Mouse (Mus musculus) embryonic facial prominence, embryonic 11.5 days (tissue): ENCODE measurements around the gene Adamts2. TPM values are rescaled to one million over a fixed set of nuclear protein-coding genes. Genes with fewer than 3 reads are reported as not detected.

Source experiments
- ATAC-seq: fragments of 200-750 bp; cut with Nextera tagmentation; replicated peaks from 2 replicates; pipeline ENCODE4 v1.8.0; 2017; ENCODE audit warnings: low read depth; ENCODE audit not compliant: insufficient number of reproducible peaks, low FRiP score, low TSS enrichment
- DNase-seq: peaks from one replicate; pipeline ENCODE4 v3.0.0-alpha.2; 2015; ENCODE audit warnings: low spot score
- H3K27ac ChIP-seq: fragments of 300-500 bp; sonication (generic); replicated peaks from 2 replicates; pipeline ENCODE4 v1.5.1; 2014; ENCODE audit warnings: mild to moderate bottlenecking, low read depth, low read length, control low read depth
- H3K27me3 ChIP-seq: fragments of 300-500 bp; sonication (generic); 2 replicates; pipeline ENCODE4 v1.6.1; 2014; ENCODE audit warnings: mild to moderate bottlenecking, low read length, moderate library complexity, mixed read lengths; ENCODE audit not compliant: control insufficient read depth, insufficient read depth
- H3K36me3 ChIP-seq: fragments of 300-500 bp; sonication (generic); replicated peaks from 2 replicates; pipeline ENCODE4 v1.6.1; 2014; ENCODE audit warnings: low read depth, mild to moderate bottlenecking, low read length, moderate library complexity, mixed read lengths; ENCODE audit not compliant: control insufficient read depth, insufficient read depth
- H3K4me1 ChIP-seq: fragments of 300-500 bp; sonication (generic); 2 replicates; pipeline ENCODE4 v1.6.1; 2014; ENCODE audit warnings: low read length, mixed read lengths; ENCODE audit not compliant: control insufficient read depth, insufficient read depth
- H3K4me2 ChIP-seq: fragments of 300-500 bp; sonication (generic); 2 replicates; pipeline ENCODE4 v1.6.1; 2014; ENCODE audit warnings: low read depth, mild to moderate bottlenecking, control low read depth, low read length, moderate library complexity
- H3K4me3 ChIP-seq: fragments of 300-500 bp; sonication (generic); 2 replicates; pipeline ENCODE4 v1.5.1; 2014; ENCODE audit warnings: low read depth, low read length, control low read depth
- H3K9ac ChIP-seq: fragments of 300-500 bp; sonication (generic); replicated peaks from 2 replicates; pipeline ENCODE4 v1.6.1; 2014; ENCODE audit warnings: mild to moderate bottlenecking, control low read depth, low read length
- H3K9me3 ChIP-seq: fragments of 300-500 bp; sonication (generic); replicated peaks from 2 replicates; pipeline ENCODE4 v1.6.1; 2016; ENCODE audit warnings: mild to moderate bottlenecking, low read length, inconsistent platforms, mixed read lengths; ENCODE audit not compliant: control insufficient read depth
- WGBS: fragments of 180-500 bp; shearing (Covaris S2); extraction: QIAGEN DNeasy Blood & Tissue Kit; methylation state at CpG from one replicate; pipeline ENCODE4 v1.1.7; 2014; 5-methylcytosine and 5-hydroxymethylcytosine counted together
- polyA plus RNA-seq: library from polyadenylated mRNA; unstranded; fragments of >200 nt; fragmentation: Nextera tagmentation; extraction: Ambion mirVana; gene quantifications from 2 replicates; pipeline ENCODE4 v1.2.1, GENCODE M21; 2014

Gene Adamts2
- polyA plus RNA-seq, 1 experiment from 2014 or later = 2.2 TPM

DNA sequence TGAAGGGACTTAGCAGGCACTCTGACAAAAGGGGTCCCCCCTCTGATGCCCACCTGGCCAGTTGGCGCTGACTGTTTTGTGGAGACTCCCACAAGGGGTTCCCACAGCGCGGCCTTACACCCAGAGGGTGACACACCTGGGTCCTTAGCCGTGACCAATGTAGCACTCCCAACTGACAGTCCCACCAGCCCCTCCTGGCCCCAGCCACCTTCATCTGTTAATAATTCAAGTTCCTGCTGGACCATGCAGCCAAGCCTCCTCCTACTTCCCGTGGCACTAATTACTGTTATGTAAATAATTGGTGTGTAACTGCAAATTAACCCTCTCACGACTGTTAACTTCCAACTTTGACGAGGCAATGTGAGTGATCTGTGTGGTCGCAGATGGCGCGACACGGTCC is 195.8 kb downstream of the Adamts2 start:
- ATAC-seq (no peak), DNase-seq (no peak)
- H3K9ac ChIP-seq = no peak overlapping the region
- no peaks in the 10 kb centered on the region for H3K27me3 ChIP-seq
- WGBS = 64% methylated on average over 11 of the region's 11 CpGs
- no peaks in the 10 kb centered on the region for H3K4me1 ChIP-seq
- H3K36me3 ChIP-seq = no peaks in the 10 kb centered on the region
- no peak overlapping the region for H3K27ac ChIP-seq
- H3K4me3 ChIP-seq = no peak overlapping the region
- H3K4me2 ChIP-seq = no peak overlapping the region
- H3K9me3 ChIP-seq = no peaks in the 10 kb centered on the region

DNA sequence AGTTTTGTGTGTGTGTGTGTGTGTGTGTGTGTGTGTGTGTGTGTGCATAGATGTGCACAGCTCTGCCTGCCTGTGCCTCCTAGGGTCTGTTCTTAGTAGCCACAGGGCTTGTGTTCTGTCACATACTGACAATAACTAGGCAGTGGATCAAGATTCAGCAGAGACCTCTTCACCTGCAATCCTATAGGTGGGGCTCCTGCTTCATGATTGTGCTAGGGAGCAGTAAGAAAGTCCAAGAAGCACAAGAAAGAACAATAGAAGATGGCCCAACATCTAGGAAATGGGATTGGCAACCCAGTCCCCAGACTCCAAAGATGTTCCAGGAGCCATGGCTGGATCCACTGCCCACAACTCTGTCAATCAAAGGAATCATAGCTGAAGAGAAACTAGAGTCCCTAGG is 197.0 kb downstream of the Adamts2 start:
- Histone ChIP-seq H3K9ac (no peak overlapping the region), H3K27ac (no peak overlapping the region), H3K4me2 (no peak overlapping the region), H3K36me3 (no peaks in the 10 kb centered on the region), H3K27me3 (no peaks in the 10 kb centered on the region), H3K9me3 (no peaks in the 10 kb centered on the region), H3K4me3 (no peak overlapping the region), H3K4me1 (no peaks in the 10 kb centered on the region)
- DNase-seq (no peak), ATAC-seq (no peak)

GRCm38 (mm10) chr11:50814233-50814632 is 212.3 kb downstream of the Adamts2 start:
- no peak for DNase-seq
- Histone ChIP-seq H3K4me1 (no peaks in the 10 kb centered on the region), H3K4me3 (no peak overlapping the region), H3K27ac (no peak overlapping the region), H3K4me2 (no peak overlapping the region), H3K9me3 (peaks cover 14% of the 10 kb centered on the region), H3K9ac (no peak overlapping the region), H3K27me3 (no peaks in the 10 kb centered on the region), H3K36me3 (peaks cover 48% of the 10 kb centered on the region)
- no peak for ATAC-seq
- 97% methylated on average over 4 of the region's 4 CpGs for WGBS

GRCm38 (mm10) chr11:50826214-50826613 is 224.3 kb downstream of the Adamts2 start:
- no peak for ATAC-seq
- Histone ChIP-seq H3K4me1 (no peaks in the 10 kb centered on the region), H3K36me3 (peaks cover 11% of the 10 kb centered on the region), H3K27me3 (no peaks in the 10 kb centered on the region), H3K4me3 (peak overlapping the region; percentile 53; the same call in 1 of the 2 replicates), H3K9ac (no peak overlapping the region; the same call in 1 of the 2 replicates), H3K4me2 (peak overlapping the region; percentile 58), H3K27ac (no peak overlapping the region), H3K9me3 (no peaks in the 10 kb centered on the region)
- no peak for DNase-seq
- 71% methylated on average over 2 of the region's 2 CpGs for WGBS

- Histone ChIP-seq H3K27ac (no peak within 1 kb of the TSS), H3K4me2 (peak within 1 kb of the TSS; percentile 58), H3K4me1 (no peaks in the 10 kb centered on the region), H3K9ac (peak within 1 kb of the TSS; percentile 69), H3K4me3 (peak within 1 kb of the TSS; percentile 53), H3K9me3 (no peaks in the 10 kb centered on the region), H3K27me3 (no peaks in the 10 kb centered on the region), H3K36me3 (peaks cover 11% of the 10 kb centered on the region)
- WGBS = under 1% methylated on average over 45 of the region's 45 CpGs
- DNase-seq (peak; percentile 94), ATAC-seq (peak; percentile 96)
Measured at GRCm38 (mm10) chr11:50827010-50827953, 225.4 kb downstream of the Adamts2 start, which contains the start of gene Zfp354c. Zfp354c (minus strand) TSS chr11:50827724.

- H3K9me3 ChIP-seq = no peaks in the 10 kb centered on the region
- ATAC-seq = no peak
- no peak overlapping the region for H3K27ac ChIP-seq
- H3K27me3 ChIP-seq = no peaks in the 10 kb centered on the region
- 0 out of 2 replicates have a peak, but pooled peaks cover 2% of the 10 kb centered on the region for H3K36me3 ChIP-seq
- DNase-seq = no peak
- H3K9ac ChIP-seq = no peak overlapping the region
- no peaks in the 10 kb centered on the region for H3K4me1 ChIP-seq
- no peak overlapping the region for H3K4me2 ChIP-seq
- WGBS = 86% methylated on average over 4 of the region's 4 CpGs
- H3K4me3 ChIP-seq = no peak overlapping the region
Measured at GRCm38 (mm10) chr11:50835727-50836126, 233.8 kb downstream of the Adamts2 start.

GRCm38 (mm10) chr11:50841023-50841735 is 239.3 kb downstream of the Adamts2 start, which contains the start of gene Zfp879:
Zfp879 (minus strand) TSS chr11:50841552.
- no peaks in the 10 kb centered on the region for H3K4me1 ChIP-seq
- H3K9ac ChIP-seq = peak within 1 kb of the TSS; percentile 73
- 25% methylated on average over 22 of the region's 22 CpGs for WGBS
- H3K4me3 ChIP-seq = peak within 1 kb of the TSS; percentile 29; the same call in 1 of the 2 replicates
- no peaks in the 10 kb centered on the region for H3K36me3 ChIP-seq
- no peaks in the 10 kb centered on the region for H3K27me3 ChIP-seq
- DNase-seq (peak; percentile 97), ATAC-seq (peak; percentile 86)
- H3K4me2 ChIP-seq = peak within 1 kb of the TSS; percentile 69
- H3K27ac ChIP-seq = 0 out of 2 replicates have a peak within 1 kb of the TSS, but pooled peaks have one; percentile 32
- no peaks in the 10 kb centered on the region for H3K9me3 ChIP-seq
